Mouse (Mus musculus) embryonic facial prominence, embryonic 15.5 days (tissue): ENCODE measurements at regions not wholly inside any gene's neighbourhood (a gene's known extent, or its start where the extent isn't known, plus 50 kb on each side); places are given as distances from the start of the nearest gene placed in this dataset.

Source experiments
- ATAC-seq: fragments of 200-750 bp; cut with Nextera tagmentation; 2 replicates; pipeline ENCODE4 v1.8.0; 2017; ENCODE audit warnings: low read depth, moderate TSS enrichment; ENCODE audit not compliant: insufficient number of reproducible peaks, low FRiP score, low TSS enrichment
- H3K27ac ChIP-seq: fragments of 300-500 bp; sonication (generic); replicated peaks from 2 replicates; pipeline ENCODE4 v1.5.1; 2015; ENCODE audit warnings: mild to moderate bottlenecking, inconsistent platforms
- H3K27me3 ChIP-seq: fragments of 300-500 bp; sonication (generic); 2 replicates; pipeline ENCODE4 v1.6.1; 2015; ENCODE audit warnings: inconsistent platforms
- H3K36me3 ChIP-seq: fragments of 300-500 bp; sonication (generic); 2 replicates; pipeline ENCODE4 v1.6.1; 2015; ENCODE audit warnings: mild to moderate bottlenecking, inconsistent platforms
- H3K4me1 ChIP-seq: fragments of 300-500 bp; sonication (generic); 2 replicates; pipeline ENCODE4 v1.6.1; 2015; ENCODE audit warnings: inconsistent platforms
- H3K4me2 ChIP-seq: fragments of 300-500 bp; sonication (generic); replicated peaks from 2 replicates; pipeline ENCODE4 v1.6.1; 2015; ENCODE audit warnings: mild to moderate bottlenecking, inconsistent platforms
- H3K4me3 ChIP-seq: fragments of 300-500 bp; sonication (generic); replicated peaks from 2 replicates; pipeline ENCODE4 v1.5.1; 2015; ENCODE audit warnings: mild to moderate bottlenecking, inconsistent platforms
- H3K9ac ChIP-seq: fragments of 300-500 bp; sonication (generic); 2 replicates; pipeline ENCODE4 v1.6.1; 2015; ENCODE audit warnings: inconsistent platforms
- H3K9me3 ChIP-seq: fragments of 300-500 bp; sonication (generic); replicated peaks from 2 replicates; pipeline ENCODE4 v1.6.1; 2016; ENCODE audit warnings: inconsistent platforms
- WGBS: fragments of 180-500 bp; shearing (Covaris S2); methylation state at CpG from one replicate; pipeline ENCODE4 v1.1.7; 2015; 5-methylcytosine and 5-hydroxymethylcytosine counted together

DNA sequence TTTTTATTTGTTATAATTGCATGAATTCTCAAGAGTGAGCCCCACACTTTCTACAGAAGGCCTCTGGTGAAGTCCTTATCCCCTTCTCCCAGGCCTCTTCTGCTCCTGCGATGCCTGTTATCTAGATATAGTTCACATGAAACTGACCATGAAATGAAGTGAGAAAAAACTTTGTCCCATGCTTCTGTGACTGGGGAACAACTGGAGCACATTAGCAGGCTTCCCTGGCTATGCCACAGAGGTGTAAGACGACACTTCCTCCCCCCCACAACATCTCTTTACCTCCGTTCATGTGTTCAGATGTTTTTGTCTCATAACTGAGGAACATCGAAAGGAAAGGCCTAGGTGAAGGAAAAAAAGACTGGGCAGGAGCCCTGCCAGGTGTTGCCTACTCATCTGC is 174.7 kb downstream of the Lurap1l start:
- Histone ChIP-seq H3K9me3 (no peaks in the 10 kb centered on the region), H3K27ac (no peak overlapping the region), H3K4me1 (no peaks in the 10 kb centered on the region), H3K36me3 (no peaks in the 10 kb centered on the region), H3K27me3 (no peaks in the 10 kb centered on the region), H3K9ac (no peak overlapping the region), H3K4me3 (no peak overlapping the region), H3K4me2 (no peak overlapping the region)
- ATAC-seq, result no peak
- 25% methylated on average over 4 of the region's 4 CpGs for WGBS

GRCm38 (mm10) chr4:81096581-81096980 is 186.1 kb downstream of the Lurap1l start:
- no peaks in the 10 kb centered on the region for H3K36me3 ChIP-seq
- H3K27ac ChIP-seq, result no peak overlapping the region
- H3K4me1 ChIP-seq, result no peaks in the 10 kb centered on the region
- no peaks in the 10 kb centered on the region for H3K9me3 ChIP-seq
- no peak overlapping the region for H3K4me3 ChIP-seq
- H3K27me3 ChIP-seq, result no peaks in the 10 kb centered on the region
- H3K9ac ChIP-seq, result no peak overlapping the region
- H3K4me2 ChIP-seq, result no peak overlapping the region
- no peak for ATAC-seq

GRCm38 (mm10) chr4:81097597-81097996 is 187.2 kb downstream of the Lurap1l start:
- no peak overlapping the region for H3K27ac ChIP-seq
- WGBS, result 92% methylated on average over 1 of the region's 1 CpGs
- no peaks in the 10 kb centered on the region for H3K4me1 ChIP-seq
- H3K27me3 ChIP-seq, result no peaks in the 10 kb centered on the region
- H3K4me2 ChIP-seq, result no peak overlapping the region
- no peak overlapping the region for H3K9ac ChIP-seq
- H3K9me3 ChIP-seq, result no peaks in the 10 kb centered on the region
- no peak overlapping the region for H3K4me3 ChIP-seq
- H3K36me3 ChIP-seq, result no peaks in the 10 kb centered on the region
- no peak for ATAC-seq

- WGBS, result 36% methylated on average over 2 of the region's 2 CpGs
- Histone ChIP-seq H3K36me3 (no peaks in the 10 kb centered on the region), H3K27me3 (no peaks in the 10 kb centered on the region), H3K4me2 (no peak overlapping the region), H3K4me3 (no peak overlapping the region), H3K27ac (no peak overlapping the region), H3K4me1 (no peaks in the 10 kb centered on the region), H3K9me3 (no peaks in the 10 kb centered on the region), H3K9ac (no peak overlapping the region)
- ATAC-seq, result no peak
Measured at GRCm38 (mm10) chr4:81101049-81101448, 190.6 kb downstream of the Lurap1l start.

- WGBS, result 32% methylated on average over 3 of the region's 3 CpGs
- no peak overlapping the region for H3K9ac ChIP-seq
- H3K36me3 ChIP-seq, result no peaks in the 10 kb centered on the region
- H3K27ac ChIP-seq, result no peak overlapping the region
- H3K9me3 ChIP-seq, result no peaks in the 10 kb centered on the region
- no peak overlapping the region for H3K4me3 ChIP-seq
- no peak overlapping the region for H3K4me2 ChIP-seq
- no peaks in the 10 kb centered on the region for H3K4me1 ChIP-seq
- no peaks in the 10 kb centered on the region for H3K27me3 ChIP-seq
- ATAC-seq, result no peak
Measured at GRCm38 (mm10) chr4:81111307-81111706, 200.9 kb downstream of the Lurap1l start.

DNA sequence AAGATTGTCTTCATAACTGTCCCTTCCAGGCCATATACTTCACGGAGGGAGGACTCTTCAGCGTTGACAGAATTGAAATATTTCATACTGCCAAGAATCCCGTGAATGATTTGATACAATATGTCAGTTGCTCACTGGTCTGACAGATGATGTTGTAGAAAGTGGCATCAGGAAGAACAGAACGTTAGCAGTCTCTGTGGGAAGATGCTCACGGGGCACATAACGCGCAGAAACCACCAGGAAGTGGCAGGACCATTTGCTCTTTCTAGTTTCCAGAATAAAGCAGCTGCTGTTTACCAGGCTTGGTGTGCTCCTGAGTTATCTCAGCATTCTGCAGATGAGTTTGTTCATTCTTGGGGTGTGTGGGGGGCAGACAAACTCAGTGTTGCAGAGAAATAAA is 206.0 kb downstream of the Lurap1l start:
- Histone ChIP-seq H3K9ac (no peak overlapping the region), H3K36me3 (no peaks in the 10 kb centered on the region), H3K27me3 (no peaks in the 10 kb centered on the region), H3K4me2 (no peak overlapping the region), H3K4me1 (no peaks in the 10 kb centered on the region), H3K27ac (no peak overlapping the region), H3K9me3 (no peaks in the 10 kb centered on the region), H3K4me3 (no peak overlapping the region)
- WGBS, result 78% methylated on average over 7 of the region's 7 CpGs
- no peak for ATAC-seq

DNA sequence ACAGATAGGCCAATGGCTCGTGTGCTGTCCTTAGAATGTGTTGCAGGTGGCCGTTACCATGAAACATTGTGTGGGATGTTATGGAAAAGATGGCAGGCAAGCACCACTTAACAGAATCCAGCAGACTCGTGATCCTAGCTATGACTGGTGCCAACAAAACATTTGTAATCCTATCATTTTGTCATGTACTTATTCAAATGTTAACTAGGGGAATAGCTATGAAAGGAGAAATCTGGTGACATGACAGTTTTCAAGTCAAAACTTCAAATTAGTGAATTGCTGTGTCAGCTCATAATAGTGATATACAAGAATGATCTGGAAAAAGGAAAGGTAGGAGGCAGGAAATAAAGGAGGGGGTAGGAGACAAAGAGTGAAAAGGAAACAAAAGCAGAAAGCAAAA is 213.7 kb downstream of the Lurap1l start:
- no peaks in the 10 kb centered on the region for H3K9me3 ChIP-seq
- H3K27me3 ChIP-seq, result no peaks in the 10 kb centered on the region
- no peaks in the 10 kb centered on the region for H3K4me1 ChIP-seq
- H3K4me2 ChIP-seq, result no peak overlapping the region
- H3K4me3 ChIP-seq, result no peak overlapping the region
- H3K27ac ChIP-seq, result no peak overlapping the region
- no peak for ATAC-seq
- WGBS, result 57% methylated on average over 3 of the region's 3 CpGs
- H3K9ac ChIP-seq, result no peak overlapping the region
- H3K36me3 ChIP-seq, result no peaks in the 10 kb centered on the region

- H3K27me3 ChIP-seq, result no peaks in the 10 kb centered on the region
- no peak overlapping the region for H3K27ac ChIP-seq
- no peaks in the 10 kb centered on the region for H3K4me1 ChIP-seq
- ATAC-seq, result no peak
- no peak overlapping the region for H3K4me2 ChIP-seq
- H3K9me3 ChIP-seq, result no peaks in the 10 kb centered on the region
- 47% methylated on average over 2 of the region's 2 CpGs for WGBS
- H3K4me3 ChIP-seq, result no peak overlapping the region
- no peak overlapping the region for H3K9ac ChIP-seq
- no peaks in the 10 kb centered on the region for H3K36me3 ChIP-seq
Measured at GRCm38 (mm10) chr4:81129874-81130273, 219.4 kb downstream of the Lurap1l start.

- H3K36me3 ChIP-seq, result no peaks in the 10 kb centered on the region
- H3K4me2 ChIP-seq, result no peak overlapping the region
- no peak overlapping the region for H3K4me3 ChIP-seq
- H3K4me1 ChIP-seq, result no peaks in the 10 kb centered on the region
- H3K27ac ChIP-seq, result no peak overlapping the region
- ATAC-seq, result no peak
- H3K27me3 ChIP-seq, result no peaks in the 10 kb centered on the region
- 78% methylated on average over 2 of the region's 2 CpGs for WGBS
- H3K9ac ChIP-seq, result no peak overlapping the region
- no peaks in the 10 kb centered on the region for H3K9me3 ChIP-seq
Measured at GRCm38 (mm10) chr4:81173111-81173510, 262.7 kb downstream of the Lurap1l start.

GRCm38 (mm10) chr4:81177443-81178041 is 265.1 kb downstream of the Mpdz start:
- H3K27me3 ChIP-seq, result no peaks in the 10 kb centered on the region
- no peaks in the 10 kb centered on the region for H3K4me1 ChIP-seq
- no peaks in the 10 kb centered on the region for H3K36me3 ChIP-seq
- no peak overlapping the region for H3K27ac ChIP-seq
- H3K9ac ChIP-seq, result no peak overlapping the region
- 67% methylated on average over 11 of the region's 11 CpGs for WGBS
- no peaks in the 10 kb centered on the region for H3K9me3 ChIP-seq
- H3K4me2 ChIP-seq, result no peak overlapping the region
- H3K4me3 ChIP-seq, result no peak overlapping the region
- no peak for ATAC-seq

DNA sequence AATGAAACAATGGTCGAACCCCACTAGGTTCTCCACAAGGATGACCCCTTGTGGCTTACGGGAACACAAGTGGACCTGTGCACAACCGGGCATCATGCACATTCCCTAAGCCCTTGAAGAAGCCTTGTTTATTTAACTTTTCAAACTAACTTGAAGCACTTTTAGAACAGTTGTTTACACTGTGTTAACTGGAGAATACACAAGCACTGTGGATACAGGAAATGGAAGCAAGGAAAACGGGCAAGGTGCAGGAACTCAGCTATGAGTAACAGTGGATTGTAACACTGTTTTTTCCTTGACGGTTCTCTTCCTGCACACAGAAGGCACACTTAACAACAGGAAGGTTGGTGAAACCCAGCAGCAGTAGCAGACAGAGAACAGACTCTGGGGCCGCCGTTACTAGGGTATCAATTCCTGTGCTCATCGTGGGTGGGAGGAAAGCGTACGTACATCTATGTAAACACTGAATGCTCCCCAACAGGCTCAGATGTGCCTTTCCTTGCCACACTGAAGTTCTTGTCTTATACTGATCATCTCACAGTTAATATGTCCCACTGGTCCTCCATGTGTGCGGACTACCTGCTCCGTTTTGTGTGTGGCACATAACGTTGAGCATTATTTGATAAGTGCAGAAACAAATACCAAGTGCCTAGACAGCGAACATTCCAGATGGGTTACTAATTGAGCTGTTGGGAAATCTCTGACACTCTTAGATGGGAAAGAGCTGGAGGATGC is 264.4 kb downstream of the Mpdz start:
- Histone ChIP-seq H3K9ac (no peak overlapping the region), H3K4me1 (no peaks in the 10 kb centered on the region), H3K27me3 (no peaks in the 10 kb centered on the region), H3K4me2 (no peak overlapping the region), H3K4me3 (no peak overlapping the region), H3K27ac (no peak overlapping the region), H3K36me3 (no peaks in the 10 kb centered on the region), H3K9me3 (no peaks in the 10 kb centered on the region)
- ATAC-seq, result no peak; the same call in 1 of the 2 replicates
- 69% methylated on average over 14 of the region's 14 CpGs for WGBS

- Histone ChIP-seq H3K4me3 (no peak overlapping the region), H3K4me2 (no peak overlapping the region), H3K36me3 (no peaks in the 10 kb centered on the region), H3K9me3 (no peaks in the 10 kb centered on the region), H3K4me1 (no peaks in the 10 kb centered on the region), H3K9ac (no peak overlapping the region), H3K27me3 (no peaks in the 10 kb centered on the region), H3K27ac (no peak overlapping the region)
- 0% methylated on average over 12 of the region's 12 CpGs for WGBS
- ATAC-seq, result peak; percentile 90
Measured at GRCm38 (mm10) chr4:81178782-81179135, 263.9 kb downstream of the Mpdz start.
